Mouse (Mus musculus): ENCODE results near the gene Tubgcp6. TPM values are rescaled to one million over a fixed set of nuclear protein-coding genes. Genes with fewer than 3 reads are reported as not detected.

The Tubgcp6 gene
- polyA plus RNA-seq, 1 experiment from 2014 or later: 11.3 TPM

GRCm38 (mm10) chr15:89161397-89161796 is 38.5 kb upstream of the Tubgcp6 start:
- H3K27ac ChIP-seq (replicated peaks in 1 of 2; ENCODE audit: control insufficient read depth in 1 of 2, insufficient read depth in 1 of 2, low read depth in 2 of 2, low read length in 2 of 2): no peak overlapping the region
- 86% methylated on average over 9 of the region's 9 CpGs for WGBS
- no peak for ATAC-seq (ENCODE audit: insufficient number of reproducible peaks, insufficient read depth, low FRiP score, low read depth)
- no peak overlapping the region for H3K4me3 ChIP-seq (ENCODE audit: control insufficient read depth in 1 of 2, insufficient read depth in 1 of 2, low read depth in 1 of 2, low read length in 2 of 2)
- H3K4me1 ChIP-seq (ENCODE audit: control insufficient read depth in 2 of 2, insufficient read depth in 2 of 2, low read length in 2 of 2): no peaks in the 10 kb centered on the region
- no peaks in the 10 kb centered on the region for H3K27me3 ChIP-seq (ENCODE audit: control insufficient read depth, insufficient read depth, low read length)
- H3K9ac ChIP-seq (ENCODE audit: low read length): no peak overlapping the region
- H3K36me3 ChIP-seq (ENCODE audit: control insufficient read depth, insufficient read depth, low read length): peaks cover 100% of the 10 kb centered on the region
- no peaks in the 10 kb centered on the region for H3K9me3 ChIP-seq (ENCODE audit: control insufficient read depth, low read length)
- H3K4me2 ChIP-seq (ENCODE audit: low read length): no peak overlapping the region

- Histone ChIP-seq H3K4me1 (ENCODE audit: control insufficient read depth in 2 of 2, insufficient read depth in 2 of 2, low read length in 2 of 2) (no peaks in the 10 kb centered on the region), H3K27ac (replicated peaks in 1 of 2; ENCODE audit: control insufficient read depth in 1 of 2, insufficient read depth in 1 of 2, low read depth in 2 of 2, low read length in 2 of 2) (no peak overlapping the region), H3K4me3 (ENCODE audit: control insufficient read depth in 1 of 2, insufficient read depth in 1 of 2, low read depth in 1 of 2, low read length in 2 of 2) (no peak overlapping the region), H3K4me2 (ENCODE audit: low read length) (no peak overlapping the region), H3K9ac (ENCODE audit: low read length) (no peak overlapping the region), H3K36me3 (ENCODE audit: control insufficient read depth, insufficient read depth, low read length) (peaks cover 100% of the 10 kb centered on the region), H3K27me3 (ENCODE audit: control insufficient read depth, insufficient read depth, low read length) (no peaks in the 10 kb centered on the region), H3K9me3 (ENCODE audit: control insufficient read depth, low read length) (no peaks in the 10 kb centered on the region)
- WGBS: 90% methylated on average over 16 of the region's 16 CpGs
- ATAC-seq (ENCODE audit: insufficient number of reproducible peaks, insufficient read depth, low FRiP score, low read depth): no peak
Measured at GRCm38 (mm10) chr15:89158516-89158915, 35.6 kb upstream of the Tubgcp6 start.

- no peak overlapping the region for H3K4me3 ChIP-seq (ENCODE audit: control insufficient read depth in 1 of 2, insufficient read depth in 1 of 2, low read depth in 1 of 2, low read length in 2 of 2)
- peaks cover 97% of the 10 kb centered on the region for H3K36me3 ChIP-seq (ENCODE audit: control insufficient read depth, insufficient read depth, low read length)
- no peak overlapping the region for H3K9ac ChIP-seq (ENCODE audit: low read length)
- ATAC-seq (ENCODE audit: insufficient number of reproducible peaks, insufficient read depth, low FRiP score, low read depth): no peak
- WGBS: 56% methylated on average over 7 of the region's 7 CpGs
- no peaks in the 10 kb centered on the region for H3K27me3 ChIP-seq (ENCODE audit: control insufficient read depth, insufficient read depth, low read length)
- H3K4me1 ChIP-seq (ENCODE audit: control insufficient read depth in 2 of 2, insufficient read depth in 2 of 2, low read length in 2 of 2): no peaks in the 10 kb centered on the region
- no peaks in the 10 kb centered on the region for H3K9me3 ChIP-seq (ENCODE audit: control insufficient read depth, low read length)
- H3K27ac ChIP-seq (replicated peaks in 1 of 2; ENCODE audit: control insufficient read depth in 1 of 2, insufficient read depth in 1 of 2, low read depth in 2 of 2, low read length in 2 of 2): no peak overlapping the region
- no peak overlapping the region for H3K4me2 ChIP-seq (ENCODE audit: low read length)
Measured at GRCm38 (mm10) chr15:89157954-89158353, 35.0 kb upstream of the Tubgcp6 start.

DNA sequence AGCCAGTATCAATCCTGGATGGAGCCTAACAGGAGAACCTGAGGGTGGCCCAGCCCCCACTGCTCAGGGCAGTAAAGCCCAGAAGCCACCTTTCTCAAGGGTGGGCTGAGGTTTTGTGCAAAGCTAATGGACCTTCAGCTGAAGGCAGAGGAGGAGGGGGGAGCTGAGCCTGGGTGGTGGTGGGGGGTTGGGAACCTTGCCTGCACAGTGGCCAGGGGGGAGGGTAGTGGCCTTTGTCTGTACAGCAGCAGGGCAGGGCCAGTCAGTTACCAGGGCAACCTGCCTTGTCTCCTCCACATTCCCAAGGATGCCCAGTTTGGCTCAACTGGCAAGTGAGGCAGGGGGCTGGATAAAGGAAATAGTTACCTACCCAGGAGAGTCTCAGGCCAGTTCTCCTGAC is 29.4 kb upstream of the Tubgcp6 start:
- Histone ChIP-seq H3K36me3 (ENCODE audit: control insufficient read depth, insufficient read depth, low read length) (peaks cover 41% of the 10 kb centered on the region), H3K9me3 (ENCODE audit: control insufficient read depth, low read length) (no peaks in the 10 kb centered on the region), H3K4me1 (ENCODE audit: control insufficient read depth in 2 of 2, insufficient read depth in 2 of 2, low read length in 2 of 2) (peaks cover 4 to 10% of the 10 kb centered on the region in 2 experiments), H3K27ac (replicated peaks in 1 of 2; ENCODE audit: control insufficient read depth in 1 of 2, insufficient read depth in 1 of 2, low read depth in 2 of 2, low read length in 2 of 2) (no peak overlapping the region), H3K4me2 (ENCODE audit: low read length) (no peak overlapping the region), H3K4me3 (ENCODE audit: control insufficient read depth in 1 of 2, insufficient read depth in 1 of 2, low read depth in 1 of 2, low read length in 2 of 2) (no peak overlapping the region), H3K9ac (ENCODE audit: low read length) (no peak overlapping the region), H3K27me3 (ENCODE audit: control insufficient read depth, insufficient read depth, low read length) (peaks cover 25% of the 10 kb centered on the region)
- no peak for ATAC-seq (ENCODE audit: insufficient number of reproducible peaks, insufficient read depth, low FRiP score, low read depth)

DNA sequence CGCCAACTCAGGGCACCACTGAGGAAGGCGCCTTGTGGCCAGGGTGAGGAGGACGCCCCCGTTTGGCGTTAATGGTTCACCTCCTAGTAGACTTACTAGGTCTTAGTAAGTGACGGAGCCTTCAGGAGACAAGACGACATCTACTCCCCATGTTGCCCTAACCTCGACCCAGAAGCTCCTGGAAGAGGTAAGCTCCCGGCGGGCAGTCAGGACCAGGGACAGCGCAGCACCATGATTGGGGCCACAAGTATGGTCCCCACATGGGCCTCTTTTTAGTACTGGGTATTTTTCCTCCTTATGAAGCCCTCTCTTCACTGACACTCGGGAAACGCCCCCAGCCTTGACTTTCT is 27.1 kb upstream of the Tubgcp6 start:
- ATAC-seq (ENCODE audit: insufficient number of reproducible peaks, insufficient read depth, low FRiP score, low read depth): no peak
- WGBS: 1% methylated on average over 13 of the region's 13 CpGs
- Histone ChIP-seq H3K27ac (replicated peaks in 1 of 2; ENCODE audit: control insufficient read depth in 1 of 2, insufficient read depth in 1 of 2, low read depth in 2 of 2, low read length in 2 of 2) (no peak overlapping the region), H3K4me1 (ENCODE audit: control insufficient read depth in 2 of 2, insufficient read depth in 2 of 2, low read length in 2 of 2) (peaks cover 9 to 19% of the 10 kb centered on the region in 2 experiments), H3K9me3 (ENCODE audit: control insufficient read depth, low read length) (no peaks in the 10 kb centered on the region), H3K27me3 (ENCODE audit: control insufficient read depth, insufficient read depth, low read length) (peaks cover 47% of the 10 kb centered on the region), H3K4me2 (ENCODE audit: low read length) (peak overlapping the region; percentile 96), H3K4me3 (ENCODE audit: control insufficient read depth in 1 of 2, insufficient read depth in 1 of 2, low read depth in 1 of 2, low read length in 2 of 2) (peak overlapping the region; percentile 14 to 70; a peak in 3 of 4 replicates), H3K9ac (ENCODE audit: low read length) (0 out of 2 replicates have a peak overlapping the region, but pooled peaks have one; percentile 76), H3K36me3 (ENCODE audit: control insufficient read depth, insufficient read depth, low read length) (peaks cover 18% of the 10 kb centered on the region)

DNA sequence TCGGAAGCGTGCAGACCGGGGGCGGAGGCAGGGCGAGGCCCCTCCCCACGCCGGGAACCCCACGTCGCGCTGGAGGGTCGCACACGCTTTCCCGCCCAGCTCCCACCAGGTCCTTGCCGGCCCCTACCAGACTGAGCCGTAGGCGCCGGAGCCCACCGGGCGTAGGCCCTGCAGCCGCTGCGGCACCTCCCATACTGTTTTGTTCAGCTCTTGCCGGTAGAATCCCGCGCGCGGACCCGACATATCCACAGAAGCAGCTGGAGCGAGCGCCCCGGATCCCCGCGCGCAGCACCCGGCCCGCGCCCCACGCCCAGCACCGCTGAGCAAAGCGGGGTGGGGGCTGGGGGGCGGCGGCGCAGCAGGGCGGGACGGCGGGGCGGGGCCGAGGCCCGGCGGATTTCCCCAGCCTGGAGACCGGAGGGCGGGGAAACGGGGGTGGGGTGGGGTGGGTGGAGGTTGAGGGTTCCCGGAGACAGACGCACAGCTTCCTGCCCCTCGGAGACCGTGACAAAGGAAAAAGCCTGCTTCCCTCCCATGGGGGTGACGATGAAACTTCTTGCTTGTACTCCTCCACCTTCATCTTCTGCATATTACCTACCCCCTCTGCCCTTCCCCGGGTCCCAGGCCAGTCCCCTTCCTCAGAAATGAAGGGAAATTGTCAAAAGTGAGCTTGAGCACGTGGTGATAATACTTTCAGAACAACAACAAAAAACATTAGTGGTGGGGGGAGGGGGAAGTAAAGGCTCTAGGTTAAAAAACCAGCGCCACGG is 26.5 kb upstream of the Tubgcp6 start, which contains the start of gene Mapk11:
Mapk11 (minus strand) TSS at position 358 of the 770 bp plus-strand sequence.
- H3K27me3 ChIP-seq (ENCODE audit: control insufficient read depth, insufficient read depth, low read length): peaks cover 48% of the 10 kb centered on the region
- peaks cover 12% of the 10 kb centered on the region for H3K36me3 ChIP-seq (ENCODE audit: control insufficient read depth, insufficient read depth, low read length)
- peak within 1 kb of the TSS; percentile 96 for H3K4me2 ChIP-seq (ENCODE audit: low read length)
- no peak within 1 kb of the TSS for H3K27ac ChIP-seq (replicated peaks in 1 of 2; ENCODE audit: control insufficient read depth in 1 of 2, insufficient read depth in 1 of 2, low read depth in 2 of 2, low read length in 2 of 2)
- peak within 1 kb of the TSS; percentile 61 to 70 for H3K4me3 ChIP-seq (ENCODE audit: control insufficient read depth in 1 of 2, insufficient read depth in 1 of 2, low read depth in 1 of 2, low read length in 2 of 2)
- H3K4me1 ChIP-seq (ENCODE audit: control insufficient read depth in 2 of 2, insufficient read depth in 2 of 2, low read length in 2 of 2): peaks cover 9 to 19% of the 10 kb centered on the region in 2 experiments
- no peaks in the 10 kb centered on the region for H3K9me3 ChIP-seq (ENCODE audit: control insufficient read depth, low read length)
- peak; percentile 54 for ATAC-seq (ENCODE audit: insufficient number of reproducible peaks, insufficient read depth, low FRiP score, low read depth)
- WGBS: under 1% methylated on average over 48 of the region's 61 CpGs
- H3K9ac ChIP-seq (ENCODE audit: low read length): peak within 1 kb of the TSS; percentile 76

DNA sequence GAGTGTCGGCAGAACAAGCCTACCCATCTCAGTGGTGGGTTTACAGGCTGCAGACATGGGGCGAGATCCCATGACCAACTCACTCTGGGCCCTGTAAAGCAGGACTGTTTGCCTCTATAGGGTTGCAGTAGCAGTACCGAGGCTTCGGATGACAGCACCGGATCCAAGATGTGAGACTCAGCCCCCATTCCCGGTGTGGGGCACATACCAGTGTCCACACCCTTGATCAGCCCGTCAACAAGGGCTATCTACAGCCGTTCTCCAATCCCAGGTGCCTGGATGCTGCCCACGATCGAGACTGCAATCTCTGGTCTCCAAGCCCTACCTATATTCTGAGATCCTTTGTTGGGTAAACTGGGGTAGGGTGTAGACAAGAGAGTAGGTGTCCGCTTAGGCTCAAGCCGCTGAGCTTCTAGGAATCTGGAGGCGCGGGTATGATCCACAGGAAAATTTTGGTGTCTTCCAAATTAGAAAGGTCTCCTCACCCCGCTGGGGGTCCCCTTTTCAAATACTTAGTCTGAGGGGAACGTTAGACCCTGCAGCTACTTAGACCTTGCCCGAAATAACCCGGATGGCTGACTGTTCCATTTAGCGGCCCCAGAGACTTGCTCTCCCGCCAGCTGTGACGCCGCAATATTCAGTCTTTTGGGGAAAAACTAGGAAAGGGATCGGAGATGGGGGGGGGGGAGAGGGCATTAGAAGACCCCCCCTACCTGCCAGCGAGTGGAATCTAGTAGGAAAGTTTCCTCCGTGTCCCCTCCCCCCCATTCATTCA is 25.8 kb upstream of the Tubgcp6 start:
- H3K27me3 ChIP-seq (ENCODE audit: control insufficient read depth, insufficient read depth, low read length): peaks cover 48% of the 10 kb centered on the region
- 5% methylated on average over 24 of the region's 25 CpGs for WGBS
- H3K27ac ChIP-seq (replicated peaks in 1 of 2; ENCODE audit: control insufficient read depth in 1 of 2, insufficient read depth in 1 of 2, low read depth in 2 of 2, low read length in 2 of 2): no peak overlapping the region

More for the DNA sequence above, 25.8 kb upstream of the Tubgcp6 start:
- peaks cover 4% of the 10 kb centered on the region for H3K36me3 ChIP-seq (ENCODE audit: control insufficient read depth, insufficient read depth, low read length)
- H3K9me3 ChIP-seq (ENCODE audit: control insufficient read depth, low read length): no peaks in the 10 kb centered on the region
- peak overlapping the region; percentile 76 for H3K9ac ChIP-seq (ENCODE audit: low read length)
- peak overlapping the region; percentile 96 for H3K4me2 ChIP-seq (ENCODE audit: low read length)
- H3K4me3 ChIP-seq (ENCODE audit: control insufficient read depth in 1 of 2, insufficient read depth in 1 of 2, low read depth in 1 of 2, low read length in 2 of 2): peak overlapping the region; percentile 61 to 70
- no peak for ATAC-seq (ENCODE audit: insufficient number of reproducible peaks, insufficient read depth, low FRiP score, low read depth)
- peaks cover 9 to 19% of the 10 kb centered on the region in 2 experiments for H3K4me1 ChIP-seq (ENCODE audit: control insufficient read depth in 2 of 2, insufficient read depth in 2 of 2, low read length in 2 of 2)
